ENCODE assay signal across 19 mouse cellular contexts in the genomic region with DNA sequence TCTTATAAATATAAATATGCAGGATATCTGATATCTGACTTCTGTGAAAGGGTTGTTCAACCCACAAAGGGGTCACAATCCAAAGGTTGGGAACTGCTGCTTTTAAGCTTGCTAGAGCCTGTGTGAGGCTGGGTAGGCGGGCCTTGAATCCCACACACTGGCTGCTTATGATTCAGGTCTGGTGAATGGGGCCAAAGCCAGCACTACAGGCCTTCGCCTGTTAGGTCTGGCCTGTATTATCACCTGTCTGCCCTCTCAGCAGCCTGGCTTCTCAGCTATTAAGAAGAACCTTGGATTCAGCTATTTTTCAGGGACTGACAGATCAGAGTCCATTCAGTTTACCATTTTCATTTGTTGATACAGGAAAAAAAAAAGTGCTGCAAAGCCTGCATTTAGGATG. TPM values are rescaled to one million over a fixed set of nuclear protein-coding genes. Genes with fewer than 3 reads are reported as not detected.
DNase-seq lines count a peak whose midpoint lies in the region; ATAC-seq and TF ChIP-seq lines count a peak whose summit lies in the region.
"Had no signal": no experiment of that assay in that cellular context is flagged by ENCODE, and none has a peak within 500 bp of the region (broad histone marks: within the 10 kb centered on the region; RNA-seq: fewer than 3 reads in every experiment).

No protein-coding gene starts in this region.

- H3K27ac ChIP-seq in layer of hippocampus, adult 2 months = peak overlapping the region; percentile 10; the same call in 1 of the 2 replicates
- peak overlapping the region; percentile 3; the same call in 1 of the 2 replicates for H3K27ac ChIP-seq in embryonic facial prominence, embryonic 14.5 days (replicated peaks; ENCODE audit: low read depth, low read length)
- H3K27ac ChIP-seq in forebrain, embryonic 11.5 days (ENCODE audit: low read depth, low read length) = no peak overlapping the region
- H3K27ac ChIP-seq: gastrocnemius, adult 2 months; heart, embryonic 15.5 days; hindbrain, embryonic 12.5 days; macrophage; neural tube, embryonic 12.5 days; stomach, embryonic 15.5 days had no signal

- H3K9me3 ChIP-seq in embryonic facial prominence, embryonic 14.5 days (ENCODE audit: control insufficient read depth, low read length) = no peaks in the 10 kb centered on the region
- H3K9me3 ChIP-seq in forebrain, embryonic 11.5 days (ENCODE audit: control insufficient read depth, low read length) = no peaks in the 10 kb centered on the region
- H3K9me3 ChIP-seq: G1E; heart, embryonic 15.5 days; hindbrain, embryonic 12.5 days; neural tube, embryonic 12.5 days; stomach, embryonic 15.5 days had no signal

- H3K9ac ChIP-seq in embryonic facial prominence, embryonic 14.5 days (ENCODE audit: low read depth, low read length) = no peak overlapping the region
- H3K9ac ChIP-seq in forebrain, embryonic 11.5 days (ENCODE audit: low read length) = no peak overlapping the region
- H3K9ac ChIP-seq: heart, embryonic 15.5 days; hindbrain, embryonic 12.5 days; neural tube, embryonic 12.5 days; stomach, embryonic 15.5 days had no signal

- peak; percentile 55 for DNase-seq in heart, adult 11 months
- no peak for DNase-seq in heart, postnatal 4 days
- DNase-seq in layer of hippocampus, adult 2 months (ENCODE audit: low spot score in 2 of 2) = no peak
- DNase-seq in layer of hippocampus, postnatal 14 days (ENCODE audit: low spot score in 2 of 2) = no peak
- peak; percentile 14 for DNase-seq in embryonic facial prominence, embryonic 14.5 days (ENCODE audit: low spot score)
- DNase-seq in kidney, postnatal 36 days = peak; percentile 28 to 50
- DNase-seq in forebrain, embryonic 11.5 days (ENCODE audit: low spot score) = no peak
- DNase-seq: gastrocnemius, adult 2 months; heart, adult 18-20 months; lung, adult 2 months had no signal

- H3K4me3 ChIP-seq in layer of hippocampus, adult 2 months = no peak overlapping the region
- H3K4me3 ChIP-seq in embryonic facial prominence, embryonic 14.5 days (ENCODE audit: low read depth, low read length) = no peak overlapping the region
- no peak overlapping the region for H3K4me3 ChIP-seq in forebrain, embryonic 11.5 days (ENCODE audit: low read depth, low read length)
- H3K4me3 ChIP-seq: gastrocnemius, adult 2 months; heart, embryonic 15.5 days; hindbrain, embryonic 12.5 days; neural tube, embryonic 12.5 days; stomach, embryonic 15.5 days had no signal

- 72% methylated on average over 2 of the region's 2 CpGs for WGBS in embryonic facial prominence, embryonic 14.5 days
- 72% methylated on average over 2 of the region's 2 CpGs for WGBS in forebrain, embryonic 11.5 days

- ATAC-seq in embryonic facial prominence, embryonic 14.5 days (ENCODE audit: low read depth) = no peak
- ATAC-seq in forebrain, embryonic 11.5 days (replicated peaks; ENCODE audit: low FRiP score) = no peak
- ATAC-seq: CD4-positive, CD25-positive, alpha-beta regulatory T cell, adult 4 months; intestine, embryonic 16.5 days had no signal

- H3K4me1 ChIP-seq in embryonic facial prominence, embryonic 14.5 days (ENCODE audit: control insufficient read depth, insufficient read depth, low read length) = peaks cover 11% of the 10 kb centered on the region; the same call in 1 of the 2 replicates
- H3K4me1 ChIP-seq in forebrain, embryonic 11.5 days (replicated peaks; ENCODE audit: control insufficient read depth, insufficient read depth, low read length) = no peaks in the 10 kb centered on the region; the same call in 1 of the 2 replicates
- H3K4me1 ChIP-seq: hindbrain, embryonic 12.5 days; neural tube, embryonic 12.5 days; stomach, embryonic 15.5 days had no signal

- no peaks in the 10 kb centered on the region for H3K36me3 ChIP-seq in embryonic facial prominence, embryonic 14.5 days (ENCODE audit: control insufficient read depth, insufficient read depth, low read length)
- no peaks in the 10 kb centered on the region for H3K36me3 ChIP-seq in forebrain, embryonic 11.5 days (ENCODE audit: control insufficient read depth, insufficient read depth, low read length)
- H3K36me3 ChIP-seq: heart, embryonic 15.5 days; hindbrain, embryonic 12.5 days; neural tube, embryonic 12.5 days; stomach, embryonic 15.5 days had no signal

- no peak for TF ChIP-seq CTCF in layer of hippocampus, adult 2 months (conservative IDR thresholded peaks at IDR 0.05)

- no peaks in the 10 kb centered on the region for H3K27me3 ChIP-seq in embryonic facial prominence, embryonic 14.5 days (replicated peaks; ENCODE audit: control insufficient read depth, insufficient read depth, low read length)
- H3K27me3 ChIP-seq in forebrain, embryonic 11.5 days (ENCODE audit: control insufficient read depth, insufficient read depth, low read length) = no peaks in the 10 kb centered on the region
- H3K27me3 ChIP-seq: heart, embryonic 15.5 days; hindbrain, embryonic 12.5 days; neural tube, embryonic 12.5 days; stomach, embryonic 15.5 days had no signal

- H3K4me2 ChIP-seq in embryonic facial prominence, embryonic 14.5 days (ENCODE audit: low read depth, low read length) = no peak overlapping the region
- H3K4me2 ChIP-seq in forebrain, embryonic 11.5 days (ENCODE audit: low read depth, low read length, severe bottlenecking) = no peak overlapping the region
- H3K4me2 ChIP-seq: heart, embryonic 15.5 days; hindbrain, embryonic 12.5 days; midbrain, embryonic 11.5 days; neural tube, embryonic 12.5 days; stomach, embryonic 15.5 days had no signal

RNA-seq across cellular contexts. Expression of a gene that starts 57.9 kb away (rescaled TPM):
- 1 to 10 TPM; 5.6 to 6.4 TPM for total RNA-seq in heart, postnatal 4 days (2021)
- 10 to 100 TPM; 11.2 to 13.2 TPM for total RNA-seq in layer of hippocampus, adult 2 months (2021)
- total RNA-seq in layer of hippocampus, postnatal 14 days (2021) = 10 to 100 TPM; 10.5 to 14.3 TPM
- 4.1 and 4.6 TPM in 2 replicates for polyA plus RNA-seq in embryonic facial prominence, embryonic 14.5 days (2014; fragmentation: Nextera tagmentation; extraction: Ambion mirVana)
- polyA plus RNA-seq in forebrain, embryonic 11.5 days (2014; fragmentation: Nextera tagmentation; extraction: Ambion mirVana) = 2.5 and 2.7 TPM in 2 replicates

Comparison
In these comparisons a context has a peak if more than half of its experiments do, and no peak if none do; other contexts are left out.
1. DNase-seq: peak in heart, adult 11 months (single experiment), embryonic facial prominence, embryonic 14.5 days (single experiment) and kidney, postnatal 36 days (2 of 2); none in heart, postnatal 4 days (single experiment), layer of hippocampus, adult 2 months (0 of 2), layer of hippocampus, postnatal 14 days (0 of 2) and forebrain, embryonic 11.5 days (single experiment).